Mouse (Mus musculus): ENCODE data around the gene Osbpl10.
A peak's percentile ranks its signal among the peaks of the same experiment; 100 is the strongest.
"Not testable (repeated sequence)": the region's sequence is repeated elsewhere in the genome, so short reads cannot be mapped to it uniquely, and the experiment has no call there.

The Osbpl10 gene

DNA sequence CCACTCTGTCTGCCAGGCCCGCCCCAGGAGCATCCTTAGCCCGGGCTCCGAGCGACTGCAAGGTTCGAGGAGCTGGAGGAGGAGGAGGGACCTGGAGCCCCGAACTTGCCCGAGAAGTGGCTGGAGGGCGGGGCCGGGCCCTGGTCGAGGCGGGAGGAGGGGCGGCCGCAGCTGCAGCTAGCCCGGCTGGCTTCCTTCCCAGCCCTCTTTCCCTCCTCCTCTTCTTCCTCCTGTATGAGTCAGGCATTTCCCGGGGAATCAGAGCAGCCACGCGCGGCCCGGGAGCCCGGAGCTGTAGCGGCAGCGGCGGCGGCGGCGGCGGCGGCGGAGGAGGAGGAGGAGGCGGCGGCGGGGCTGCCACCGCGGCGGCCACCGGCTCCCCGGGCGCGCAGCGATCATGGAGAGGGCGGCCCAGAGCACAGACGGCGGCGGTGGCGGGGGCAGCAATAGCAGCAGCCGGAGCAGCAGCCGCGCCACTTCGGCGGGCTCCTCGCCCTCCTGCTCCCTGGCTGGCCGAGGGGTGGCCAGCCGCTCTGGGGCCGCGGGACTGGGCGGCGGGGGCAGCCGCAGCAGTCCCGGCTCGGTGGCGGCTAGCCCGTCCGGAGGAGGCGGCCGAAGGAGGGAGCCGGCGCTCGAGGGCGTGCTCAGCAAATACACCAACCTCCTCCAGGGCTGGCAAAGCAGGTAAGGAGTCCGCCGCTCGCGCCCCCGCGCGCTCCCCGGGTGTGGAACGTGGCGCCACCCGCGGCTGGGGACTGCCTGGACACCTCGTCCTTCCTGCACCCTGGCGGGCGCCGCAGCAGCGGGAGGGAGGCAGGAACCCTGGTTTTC is at the start of gene Osbpl10:
Gene Osbpl10 (plus strand): TSS at position 289 of the 831 bp plus-strand sequence.
- peak; percentile 78 for DNase-seq (ENCODE audit: low spot score)

DNA sequence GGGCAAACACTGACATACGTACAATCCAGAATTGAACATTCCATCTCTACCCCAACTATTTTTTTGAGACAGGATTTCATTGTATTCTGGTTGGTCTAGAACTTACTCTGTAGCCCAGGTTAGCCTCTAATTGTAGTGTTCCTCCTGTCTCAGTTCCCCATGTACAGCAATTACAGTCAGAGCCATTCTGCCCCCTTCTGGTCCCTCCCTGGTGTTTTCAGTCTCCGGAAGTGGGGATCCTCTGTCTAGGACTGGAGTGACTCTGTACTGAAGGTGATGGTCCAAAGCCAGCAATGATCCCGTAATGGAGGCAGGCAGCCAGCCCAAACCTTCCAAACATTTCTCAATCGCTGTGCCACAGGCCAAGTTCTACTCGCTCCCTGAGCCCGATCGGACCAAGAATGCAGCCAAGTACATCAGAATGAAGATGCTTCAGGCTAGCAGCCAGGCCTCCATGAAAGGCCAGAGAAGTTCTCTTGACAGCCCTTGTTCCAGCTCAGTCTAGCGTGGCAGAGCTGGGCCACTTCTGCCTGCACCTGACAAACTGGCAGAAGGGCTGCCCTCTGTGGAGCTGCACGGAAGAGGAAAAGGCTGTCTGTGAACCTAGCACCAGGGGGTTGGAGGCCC is 47.8 kb upstream of the Osbpl10 start:
- peak; percentile 74 for DNase-seq (ENCODE audit: low spot score)

DNA sequence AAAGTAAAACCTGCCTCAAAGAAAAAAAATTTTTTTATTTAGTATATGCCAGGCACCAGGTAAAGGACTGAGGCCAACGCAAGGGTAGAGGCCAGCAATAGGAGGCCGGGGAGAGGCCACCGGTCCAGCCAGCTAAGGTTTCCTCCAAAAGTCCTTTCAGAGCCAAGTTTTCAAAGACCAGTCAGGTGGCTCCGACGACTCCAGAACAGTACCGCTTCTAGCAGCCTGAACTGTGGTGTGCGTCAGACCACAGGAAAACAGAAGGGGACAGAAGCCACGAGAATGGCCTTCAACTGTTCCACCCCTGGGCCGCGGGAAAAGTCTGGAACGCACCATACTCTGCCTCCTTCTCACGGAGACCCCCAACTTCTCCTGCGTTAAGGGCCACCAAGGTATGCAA is 45.8 kb upstream of the Osbpl10 start:
- DNase-seq (ENCODE audit: low spot score) = no peak

DNA sequence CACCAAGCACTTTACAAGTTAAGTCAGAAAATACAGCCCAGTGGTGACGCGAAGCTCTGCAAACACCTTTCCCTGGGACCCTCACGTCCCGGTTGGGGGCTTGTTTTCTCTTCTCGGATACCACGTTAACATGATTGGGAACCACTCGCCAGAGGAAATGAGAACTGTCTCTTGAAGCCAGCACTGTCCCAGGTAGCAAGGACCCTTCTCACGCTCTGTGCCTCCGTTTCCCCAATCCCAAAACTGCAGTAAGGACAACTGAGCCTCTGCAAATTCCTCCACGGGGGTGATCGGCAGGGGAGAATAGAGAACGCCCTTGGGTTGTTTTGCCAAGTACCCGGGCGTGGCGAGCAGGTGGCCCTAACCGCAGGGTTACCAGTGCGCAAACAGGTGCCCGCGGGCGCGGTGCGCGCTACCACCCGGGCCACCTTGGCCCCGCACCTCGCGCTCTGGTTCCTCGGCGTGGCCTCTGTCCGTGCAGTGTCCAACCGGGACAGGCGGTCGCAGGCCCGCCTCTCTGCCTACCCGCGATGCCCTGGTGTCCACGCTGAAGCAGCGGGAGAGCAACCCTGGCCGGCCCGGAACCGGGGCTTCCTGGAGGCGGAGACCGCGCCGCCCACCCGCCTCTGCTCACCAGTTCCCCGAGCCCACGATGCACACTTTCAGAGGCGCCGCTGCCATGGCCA is 45.2 kb upstream of the Osbpl10 start:
- DNase-seq (ENCODE audit: low spot score) = no peak

DNA sequence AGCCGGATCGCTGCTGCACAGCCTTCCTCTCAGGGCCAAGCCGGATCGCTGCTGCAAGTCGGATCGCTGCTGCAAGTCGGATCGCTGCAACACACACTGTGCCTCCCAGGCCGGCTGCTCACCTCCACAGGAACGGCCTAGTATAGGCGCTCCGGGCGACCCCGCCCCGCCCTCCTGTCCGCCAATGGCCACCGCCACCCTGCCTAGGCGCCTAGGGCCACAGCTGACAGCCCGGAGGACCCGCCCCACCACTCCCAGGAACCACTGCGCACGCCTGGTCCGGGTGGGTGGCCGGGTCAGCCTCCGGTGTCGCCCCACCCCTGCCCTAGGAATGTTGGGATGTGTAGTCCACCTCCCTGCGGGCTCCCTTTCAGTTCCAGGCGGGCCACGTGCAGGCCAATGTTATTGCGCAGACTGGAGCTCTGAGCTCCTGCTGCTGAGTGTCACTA is 44.6 kb upstream of the Osbpl10 start, which contains the start of gene Gpd1l:
Gene Gpd1l (minus strand): TSS at position 265 of the 449 bp plus-strand sequence.
- peak; percentile 98 for DNase-seq (ENCODE audit: low spot score)

DNA sequence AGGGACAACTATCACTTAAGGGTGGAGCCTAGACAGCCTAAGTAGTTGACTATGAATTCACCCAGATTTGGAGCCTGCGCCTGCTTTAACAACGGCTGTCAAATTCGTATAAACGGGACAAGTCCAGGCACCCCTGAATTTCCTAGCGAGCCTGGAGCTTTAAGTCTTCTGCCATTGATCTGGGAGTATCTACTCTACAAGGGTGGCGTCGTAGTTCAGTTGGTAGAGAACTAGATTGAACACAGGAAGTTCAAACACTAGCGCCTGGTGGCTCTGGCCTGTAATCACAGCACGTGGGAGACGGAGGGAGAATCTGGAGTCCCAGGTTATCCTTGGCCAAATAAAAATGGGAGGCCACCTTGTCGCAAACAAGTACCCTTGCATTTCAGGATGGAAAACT is 44.1 kb upstream of the Osbpl10 start:
- no peak for DNase-seq (ENCODE audit: low spot score)

DNA sequence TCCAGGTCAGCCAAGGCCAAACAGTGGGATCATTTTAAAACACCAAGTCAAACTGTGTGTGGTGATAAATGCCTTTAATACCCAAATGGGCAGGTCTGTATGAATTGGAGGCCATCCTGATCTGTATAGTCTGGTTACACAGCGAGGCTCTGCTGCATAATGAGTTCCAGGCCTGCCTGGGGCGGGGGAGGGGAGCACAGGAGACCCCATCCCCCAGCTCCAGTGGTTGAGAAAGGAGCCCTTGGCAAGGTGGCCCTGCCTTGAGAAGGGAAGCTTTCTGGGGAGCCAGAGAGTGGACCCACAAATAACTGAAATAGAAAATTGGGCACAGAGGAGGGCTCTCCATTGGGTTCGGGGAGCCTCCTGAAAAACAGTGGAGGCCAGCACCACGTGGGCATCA is 43.0 kb upstream of the Osbpl10 start:
- DNase-seq (ENCODE audit: low spot score) = no peak

DNA sequence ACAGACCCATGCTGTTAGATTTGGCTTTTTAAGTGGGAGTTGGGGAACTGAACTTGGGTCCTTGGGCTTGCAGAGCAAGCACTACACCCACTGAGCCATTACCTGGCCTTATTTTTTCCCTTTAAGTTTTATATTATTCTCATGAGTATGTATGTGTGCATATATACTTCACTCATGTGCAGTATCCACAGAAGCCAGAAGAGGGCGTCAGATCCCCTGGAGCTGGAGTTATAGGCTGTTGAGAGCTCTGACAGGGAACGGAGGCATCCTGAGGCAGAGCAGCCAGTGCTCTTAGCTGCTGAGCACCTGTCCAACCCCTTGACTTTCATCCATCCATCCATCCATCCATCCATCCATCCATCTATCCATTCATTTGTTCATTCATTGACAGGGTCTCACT is 41.7 kb upstream of the Osbpl10 start:
- no peak for DNase-seq (ENCODE audit: low spot score)

DNA sequence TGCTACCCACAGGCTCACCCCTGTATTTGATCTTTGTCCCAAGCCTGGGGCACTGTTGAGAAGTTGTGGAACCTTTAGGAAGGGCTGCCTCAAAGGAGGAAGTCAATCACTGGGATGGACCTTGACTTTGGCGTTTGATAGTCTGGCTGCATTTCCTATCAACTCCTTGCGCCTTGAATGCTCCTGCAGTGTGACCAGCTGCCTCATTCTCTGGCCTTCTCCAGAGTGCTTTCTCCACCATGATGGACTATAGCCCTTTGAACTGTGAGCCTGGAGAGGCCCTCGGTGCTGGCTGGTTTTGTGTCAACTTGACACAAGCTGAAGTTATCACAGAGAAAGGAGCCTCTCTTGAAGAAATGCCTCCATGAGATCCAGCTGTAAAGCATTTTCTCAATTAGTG is 33.7 kb upstream of the Osbpl10 start:
- no peak for DNase-seq (ENCODE audit: low spot score)

DNA sequence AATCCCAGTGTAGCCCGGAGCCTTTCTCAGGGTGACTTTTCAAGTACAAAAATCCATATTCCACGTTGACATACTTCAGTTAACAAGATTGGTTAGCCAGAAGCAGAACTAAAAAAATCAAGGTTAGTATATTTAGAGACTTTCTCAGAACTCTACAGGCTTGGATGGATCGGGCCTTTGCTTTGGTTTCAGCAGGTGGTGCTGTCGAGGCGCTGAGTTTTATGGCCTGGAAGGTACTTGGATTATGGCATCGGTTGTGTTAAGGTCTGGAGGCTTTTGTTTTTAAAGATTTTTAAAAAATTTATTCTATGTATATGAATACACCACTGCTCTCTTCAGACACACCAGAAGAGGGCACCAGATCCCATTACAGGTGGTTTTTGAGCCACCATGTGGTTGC is 32.8 kb upstream of the Osbpl10 start:
- DNase-seq (ENCODE audit: low spot score) = no peak

DNA sequence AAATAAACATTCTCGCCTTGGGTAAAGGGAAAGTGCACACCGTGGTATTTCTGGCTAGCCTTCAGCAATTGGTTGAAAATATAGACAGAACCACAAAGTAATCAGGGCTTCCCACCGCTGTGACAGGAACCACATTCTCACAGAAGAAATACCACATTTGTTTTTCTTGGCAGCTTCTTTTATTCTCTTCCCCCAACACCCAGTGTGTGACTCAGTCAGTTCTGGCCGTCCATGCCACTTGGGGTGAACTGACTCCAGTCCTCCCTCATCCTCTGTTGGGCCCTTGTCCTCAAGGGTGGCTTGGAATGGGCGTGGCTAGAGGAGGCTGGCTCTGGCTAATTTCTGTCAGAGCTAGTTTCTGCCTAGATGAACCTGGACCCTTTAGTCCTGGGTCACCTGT is 30.0 kb upstream of the Osbpl10 start:
- DNase-seq (ENCODE audit: low spot score) = no peak

DNA sequence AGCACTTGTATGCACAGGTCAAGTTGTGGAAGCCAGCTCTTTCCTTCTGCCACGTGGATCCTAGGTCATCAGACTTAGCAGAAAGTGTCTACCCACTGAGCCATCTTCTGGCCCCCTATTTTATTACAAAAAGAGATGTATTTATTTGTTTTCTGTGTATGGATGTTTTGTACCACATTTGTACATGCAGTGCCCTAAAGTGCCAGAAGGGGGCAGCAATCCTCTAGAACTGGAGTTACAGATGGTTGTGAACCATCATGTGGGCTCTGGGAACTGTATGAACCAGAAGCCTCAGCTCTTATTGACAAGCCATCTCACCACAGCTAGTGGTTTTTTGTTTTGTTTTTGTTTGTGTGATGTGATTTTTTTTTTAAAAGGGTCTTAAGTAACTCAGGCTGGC is 25.5 kb upstream of the Osbpl10 start:
- no peak for DNase-seq (ENCODE audit: low spot score)

DNA sequence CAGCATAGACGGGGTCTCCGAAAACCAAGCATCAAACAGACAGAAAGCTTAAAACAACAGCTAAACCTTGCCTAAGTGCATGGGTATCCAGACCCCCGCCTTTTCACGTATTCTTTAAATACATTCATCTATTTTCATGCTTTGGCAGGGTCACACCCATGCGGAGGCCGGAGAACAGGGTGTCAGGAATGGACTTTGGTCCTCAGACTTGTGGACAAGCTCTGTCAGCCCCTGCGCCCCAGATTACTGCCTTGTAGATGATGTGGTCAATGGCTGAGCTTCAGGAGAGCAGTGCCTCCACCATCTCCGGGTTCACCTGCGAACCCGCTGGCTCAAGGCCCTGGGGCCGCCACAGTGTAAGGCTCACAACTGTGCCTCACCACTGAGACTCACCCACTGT is 23.0 kb upstream of the Osbpl10 start:
- DNase-seq (ENCODE audit: low spot score) = no peak

DNA sequence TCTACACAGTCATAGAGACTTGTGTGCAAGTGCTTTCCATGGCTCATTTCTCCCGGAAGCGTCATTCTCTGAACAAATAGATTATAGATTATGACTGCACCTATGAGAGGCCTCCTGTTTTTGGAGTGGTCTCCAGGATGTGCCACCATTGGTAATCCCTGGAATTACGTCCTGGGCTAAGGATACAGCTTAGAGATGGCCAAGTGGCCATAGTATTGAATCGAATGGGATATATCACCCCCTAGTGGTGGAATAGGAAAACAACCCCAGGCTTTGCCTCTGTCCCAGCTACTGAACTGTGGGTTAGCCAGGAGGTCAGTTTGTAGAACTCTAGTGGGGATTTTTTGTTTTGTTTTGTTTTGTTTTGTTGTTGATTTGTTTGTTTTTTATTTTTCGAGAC is 21.4 kb upstream of the Osbpl10 start:
- no peak for DNase-seq (ENCODE audit: low spot score)

DNA sequence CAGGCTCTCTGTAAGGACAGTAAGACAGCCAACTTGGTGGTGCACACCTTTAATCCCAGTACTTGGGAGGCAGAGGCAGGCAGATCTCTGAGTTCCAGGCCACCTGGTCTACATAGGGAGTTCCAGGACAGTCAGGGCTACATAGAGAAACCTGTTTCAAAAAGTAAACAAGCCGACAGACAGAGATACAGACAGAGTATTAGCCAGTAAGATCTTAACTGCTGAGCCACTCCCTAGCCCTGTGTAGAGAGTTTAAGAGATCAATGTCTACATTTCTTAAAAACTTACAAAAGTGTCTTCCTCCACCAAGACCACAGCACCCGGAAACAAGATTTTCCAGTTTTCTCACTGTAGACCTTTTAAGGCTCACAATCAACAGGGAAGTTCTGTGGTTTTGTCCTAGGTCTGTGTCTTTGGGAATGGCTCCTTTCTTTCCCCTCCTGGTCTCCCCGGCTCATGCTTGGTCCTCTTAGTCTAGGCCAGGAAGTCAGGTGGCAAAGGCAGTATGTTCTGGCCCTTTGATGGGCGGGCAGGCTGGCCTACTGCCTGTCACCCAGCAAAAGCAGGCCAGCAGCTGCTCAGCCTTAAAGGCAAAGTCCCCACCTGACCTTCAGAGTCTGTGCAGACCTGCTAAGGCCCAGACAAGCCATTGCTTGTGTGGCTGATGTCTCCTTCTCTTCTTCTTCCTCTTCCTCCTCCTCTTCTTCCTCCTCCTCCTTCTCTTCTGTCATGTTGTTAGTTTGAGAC is 18.2 kb upstream of the Osbpl10 start:
- no peak for DNase-seq (ENCODE audit: low spot score)

DNA sequence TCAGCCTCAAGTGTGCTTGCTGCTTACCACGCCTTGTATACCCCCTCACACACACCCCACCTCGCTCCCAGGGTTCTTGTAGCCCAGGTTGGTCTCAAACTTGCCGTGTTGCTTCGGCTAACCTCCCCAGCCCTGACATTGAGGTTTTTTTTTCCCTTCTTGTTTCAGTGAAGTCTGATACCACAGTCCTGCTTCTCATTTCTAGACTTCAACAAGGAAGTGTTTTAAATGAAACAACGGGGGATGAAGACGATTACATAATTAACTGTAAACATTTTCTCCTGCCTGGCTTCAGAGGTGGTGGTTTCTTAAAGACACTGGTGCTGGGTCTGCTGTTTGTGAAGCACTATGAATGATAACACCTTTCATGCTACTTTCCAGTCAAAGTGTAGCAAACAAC is 17.5 kb upstream of the Osbpl10 start:
- DNase-seq (ENCODE audit: low spot score) = no peak

DNA sequence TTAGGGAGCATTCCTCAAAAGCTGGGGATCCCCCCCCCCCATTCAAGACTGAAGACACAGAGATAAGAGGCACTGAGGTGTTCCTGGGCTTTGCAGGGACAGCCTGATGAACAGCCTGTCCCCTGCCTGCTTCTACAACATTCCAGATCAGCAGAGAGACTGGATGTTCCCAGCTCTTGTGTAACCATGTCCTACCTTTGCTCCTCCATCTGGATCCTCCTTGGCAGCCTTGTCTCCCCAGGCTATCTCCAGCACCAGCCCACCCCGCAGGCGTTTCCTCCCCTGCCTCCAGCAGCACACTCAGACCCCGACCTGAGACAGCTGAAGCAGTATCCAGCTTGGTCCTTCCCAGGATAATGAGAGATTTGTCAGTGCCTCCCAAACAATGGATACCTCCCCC is 14.3 kb upstream of the Osbpl10 start:
- no peak for DNase-seq (ENCODE audit: low spot score)

DNA sequence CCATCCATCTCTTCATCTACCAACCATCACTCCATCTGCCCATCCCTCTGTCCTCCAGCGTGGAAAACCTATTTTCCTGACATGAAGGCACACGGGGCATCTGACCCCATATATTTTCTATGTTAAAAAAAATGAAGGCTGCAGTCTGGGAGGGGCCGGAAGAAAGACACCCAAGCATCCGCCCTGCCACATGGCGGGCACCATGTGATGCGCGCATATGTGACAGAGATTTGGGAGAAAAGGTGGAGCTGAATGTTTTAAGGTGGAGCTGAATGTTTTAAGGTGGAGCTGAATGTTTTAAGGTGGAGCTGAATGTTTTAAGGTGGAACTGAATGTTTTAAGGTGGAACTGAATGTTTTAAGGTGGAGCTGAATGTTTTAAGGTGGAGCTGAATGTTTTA is 12.1 kb upstream of the Osbpl10 start:
- DNase-seq (ENCODE audit: low spot score) = not testable (repeated sequence)

DNA sequence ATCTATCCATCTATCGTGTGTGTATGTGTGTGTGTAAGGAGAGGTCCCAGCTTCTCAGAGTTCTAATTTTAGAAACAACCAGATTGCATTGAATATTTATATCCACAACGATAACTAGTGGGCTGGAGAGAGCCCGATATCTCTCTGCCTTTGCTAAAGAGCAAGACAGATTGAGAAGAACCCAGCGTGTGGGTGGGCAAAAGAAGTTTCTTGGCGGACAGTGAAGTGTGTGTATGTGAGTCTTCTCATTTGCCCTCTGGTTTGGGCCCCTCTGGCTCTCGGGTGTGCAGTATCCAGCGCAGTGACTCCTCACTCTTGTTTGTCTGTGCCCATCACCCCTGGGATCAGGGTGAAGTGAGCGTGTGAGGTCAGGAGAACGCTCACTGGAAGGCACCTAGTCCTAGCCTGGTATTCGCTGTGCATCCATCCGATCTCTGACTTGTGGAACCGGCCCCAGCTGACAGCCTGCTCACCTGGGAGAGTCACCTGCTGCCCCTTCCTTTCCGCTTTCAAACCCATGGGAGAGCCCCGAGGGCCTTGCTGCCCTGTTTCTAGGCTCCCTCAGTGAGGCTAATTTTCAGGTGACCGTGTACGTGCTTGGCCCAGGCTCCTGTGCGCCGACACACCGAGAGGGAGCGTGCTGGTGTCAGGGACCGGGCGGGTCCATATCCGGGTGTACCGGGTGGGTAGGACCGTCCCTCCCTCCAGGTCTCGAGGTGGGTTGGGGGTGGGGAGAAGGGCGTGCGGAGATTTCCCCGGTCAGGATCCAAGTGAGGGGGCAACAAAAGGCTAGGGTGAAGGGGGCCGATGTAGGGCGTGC is 698 bp upstream of the Osbpl10 start:
- no peak for DNase-seq (ENCODE audit: low spot score)

DNA sequence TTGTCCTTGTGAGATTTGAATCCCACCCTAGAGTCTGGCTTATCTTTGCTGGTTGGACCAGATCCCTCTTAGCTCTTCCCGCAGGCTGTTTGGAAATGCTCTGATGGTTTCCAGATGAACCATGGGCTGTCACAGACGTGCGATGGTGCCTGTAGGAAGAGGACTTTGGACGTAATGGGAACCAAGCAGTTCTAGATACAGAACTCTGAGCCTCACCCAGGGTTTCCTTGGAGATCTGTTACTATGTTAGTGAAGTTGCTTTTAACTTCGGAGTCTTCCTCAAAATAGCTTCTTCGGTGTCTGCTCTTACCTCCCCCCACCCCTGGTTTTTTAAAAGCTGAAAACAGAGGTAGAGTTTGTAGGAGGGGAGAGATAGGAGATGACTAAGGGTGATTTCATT is 1.6 kb downstream of the Osbpl10 start:
- DNase-seq (ENCODE audit: low spot score) = no peak

DNA sequence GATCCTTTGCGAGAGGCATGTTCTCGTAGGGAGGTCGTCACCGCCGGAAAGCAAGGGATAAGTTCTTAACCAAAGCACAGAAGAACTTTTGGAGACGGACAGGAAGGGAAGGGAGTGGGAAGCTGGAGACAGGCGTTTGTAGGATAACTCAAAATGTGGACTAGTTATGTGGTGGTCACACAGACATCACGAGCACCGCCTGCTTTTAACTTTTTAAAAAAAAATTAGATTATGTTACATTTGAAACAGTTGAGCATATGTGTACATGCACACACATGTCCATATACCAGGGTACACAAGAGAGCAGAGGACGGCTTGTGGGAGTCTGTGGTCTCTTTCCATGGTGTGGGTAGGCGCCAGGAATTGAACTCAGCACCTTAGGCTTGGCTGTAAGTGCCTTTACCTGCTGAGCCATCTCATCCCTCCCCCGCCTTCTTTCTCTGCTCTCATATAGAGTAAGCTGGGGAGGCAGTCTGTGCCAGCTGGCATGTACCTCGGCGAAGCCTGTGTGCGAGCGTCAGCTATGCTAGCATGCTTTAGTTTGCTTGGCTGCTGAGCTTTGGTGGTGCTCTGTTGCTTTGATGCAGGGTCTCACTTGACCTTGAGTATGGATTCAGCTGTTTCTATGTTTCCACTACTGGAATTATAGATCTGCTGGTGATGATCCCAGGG is 4.5 kb downstream of the Osbpl10 start, which contains the start of gene Rps27rt:
Gene Rps27rt (minus strand): TSS at position 51 of the 672 bp plus-strand sequence.
- no peak for DNase-seq (ENCODE audit: low spot score)
